Mouse (Mus musculus) kidney, postnatal 0 days (tissue): ENCODE results near the gene S1pr2. TPM values are rescaled to one million over a fixed set of nuclear protein-coding genes. Genes with fewer than 3 reads are reported as not detected.
"Not testable (repeated sequence)": the region's sequence is repeated elsewhere in the genome, so short reads cannot be mapped to it uniquely, and the experiment has no call there.

ENCODE experiments used
- ATAC-seq: fragments of 200-750 bp; cut with Nextera tagmentation; replicated peaks from 2 replicates; pipeline ENCODE4 v1.8.0; 2017; ENCODE audit warnings: low read depth, moderate number of reproducible peaks, moderate TSS enrichment, moderate library complexity; ENCODE audit not compliant: low FRiP score
- DNase-seq: peaks from one replicate; pipeline ENCODE4 v3.0.0-alpha.2; 2016; ENCODE audit warnings: low spot score
- H3K27ac ChIP-seq: fragments of 300-500 bp; sonication (generic); 2 replicates; pipeline ENCODE4 v1.5.1; 2014; ENCODE audit warnings: mild to moderate bottlenecking
- H3K27me3 ChIP-seq: fragments of 300-500 bp; sonication (generic); 2 replicates; pipeline ENCODE4 v1.6.1; 2014; ENCODE audit warnings: low read length, mixed read lengths; ENCODE audit not compliant: insufficient read depth
- H3K36me3 ChIP-seq: fragments of 300-500 bp; sonication (generic); 2 replicates; pipeline ENCODE4 v1.6.1; 2014; ENCODE audit warnings: low read length, mixed read lengths; ENCODE audit not compliant: insufficient read depth
- H3K4me1 ChIP-seq: fragments of 300-500 bp; sonication (generic); replicated peaks from 2 replicates; pipeline ENCODE4 v1.6.1; 2014; ENCODE audit warnings: antibody characterized with exemption, low read length, mixed read lengths; ENCODE audit not compliant: insufficient read depth
- H3K4me2 ChIP-seq: fragments of 300-500 bp; sonication (generic); 2 replicates; pipeline ENCODE4 v1.6.1; 2014; ENCODE audit warnings: mild to moderate bottlenecking, low read length, moderate library complexity, mixed read lengths
- H3K4me3 ChIP-seq: fragments of 300-500 bp; sonication (generic); replicated peaks from 2 replicates; pipeline ENCODE4 v1.5.1; 2014; ENCODE audit warnings: low read depth, low read length
- H3K9ac ChIP-seq: fragments of 300-500 bp; sonication (generic); 2 replicates; pipeline ENCODE4 v1.6.1; 2014; ENCODE audit warnings: low read depth, low read length
- H3K9me3 ChIP-seq: fragments of 300-500 bp; sonication (generic); replicated peaks from 2 replicates; pipeline ENCODE4 v1.6.1; 2016; ENCODE audit warnings: low read length, inconsistent platforms, mixed read lengths
- CTCF ChIP-seq: IDR thresholded peaks from 2 replicates; pipeline ENCODE4 v1.5.1; 2016; ENCODE audit warnings: antibody characterized with exemption, low read depth, mild to moderate bottlenecking, moderate library complexity
- WGBS: fragments of 180-500 bp; shearing (Covaris S2); extraction: QIAGEN DNeasy Blood & Tissue Kit; methylation state at CpG from one replicate; pipeline ENCODE4 v1.1.7; 2014; 5-methylcytosine and 5-hydroxymethylcytosine counted together
- polyA plus RNA-seq: library from polyadenylated mRNA; unstranded; fragments of >200 nt; fragmentation: Nextera tagmentation; extraction: Ambion mirVana; gene quantifications from 2 replicates; pipeline ENCODE4 v1.2.1, GENCODE M21; 2015

The S1pr2 gene
- polyA plus RNA-seq, 1 experiment from 2014 or later = 23.3 TPM

DNA sequence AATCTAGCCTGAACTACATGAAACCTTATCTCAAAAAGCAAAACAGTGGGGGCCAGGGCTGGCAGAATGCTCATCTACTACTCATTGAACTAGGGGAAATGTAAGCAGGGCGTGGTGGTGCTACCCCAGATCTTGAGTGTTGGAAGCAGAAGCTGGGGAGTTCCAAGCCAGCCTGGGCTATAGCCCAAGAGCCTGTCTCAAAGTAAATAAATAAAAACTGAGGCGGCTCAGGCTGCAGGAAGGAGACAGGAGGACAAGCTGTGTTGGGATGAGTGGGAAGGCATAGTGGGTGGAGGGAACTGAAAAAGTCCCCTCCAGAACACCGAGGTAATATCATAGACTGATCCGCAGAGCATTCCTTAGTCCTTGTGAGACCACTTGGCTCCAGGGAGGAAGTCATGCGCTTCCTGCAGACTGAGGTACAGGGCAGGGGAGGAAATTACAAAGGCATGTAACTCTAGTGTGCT is 35.3 kb upstream of the S1pr2 start:
- no peak overlapping the region for H3K9ac ChIP-seq
- no peak for ATAC-seq

DNA sequence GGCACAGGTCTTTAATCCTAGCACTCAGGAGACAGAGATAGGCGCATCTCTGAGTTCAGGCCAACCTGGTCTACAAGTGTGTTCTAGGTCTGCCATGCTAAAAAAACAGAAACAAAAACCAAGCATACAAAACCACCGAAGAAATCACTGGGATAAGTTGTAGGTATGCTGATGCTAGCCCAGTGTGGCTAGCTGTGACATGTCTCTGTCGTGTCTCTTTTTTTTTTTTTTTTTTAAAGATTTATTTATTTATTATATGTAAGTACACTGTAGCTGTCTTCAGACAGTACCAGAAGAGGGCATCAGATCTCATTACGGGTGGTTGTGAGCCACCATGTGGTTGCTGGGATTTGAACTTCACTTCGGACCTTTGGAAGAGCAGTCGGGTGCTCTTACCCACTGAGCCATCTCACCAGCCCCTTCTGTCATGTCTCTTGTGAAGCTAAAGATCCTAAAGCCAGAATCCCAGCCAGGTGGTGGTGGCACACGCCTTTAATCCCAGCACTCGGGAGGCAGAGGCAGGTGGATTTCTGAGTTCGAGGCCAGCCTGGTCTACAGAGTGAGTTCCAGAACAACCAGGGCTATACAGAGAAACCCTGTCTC is 34.5 kb upstream of the S1pr2 start:
- not testable (repeated sequence) for H3K4me3 ChIP-seq, H3K4me1 ChIP-seq, H3K27ac ChIP-seq, H3K4me2 ChIP-seq, H3K9ac ChIP-seq, H3K27me3 ChIP-seq, ATAC-seq, DNase-seq, H3K9me3 ChIP-seq
- peak; percentile 19; the same call in 1 of the 2 replicates for TF ChIP-seq CTCF
- H3K36me3 ChIP-seq = peaks cover 16% of the 10 kb centered on the region; the same call in 1 of the 2 replicates
- WGBS = 67% methylated on average over 9 of the region's 9 CpGs

More for the DNA sequence above, 35.3 kb upstream of the S1pr2 start:
- DNase-seq = no peak
- TF ChIP-seq CTCF = no peak
- H3K4me3 ChIP-seq = no peak overlapping the region
- H3K27me3 ChIP-seq = peaks cover 8% of the 10 kb centered on the region; the same call in 1 of the 2 replicates
- H3K36me3 ChIP-seq = peaks cover 14% of the 10 kb centered on the region; the same call in 1 of the 2 replicates
- 32% methylated on average over 5 of the region's 5 CpGs for WGBS
- no peak overlapping the region for H3K4me2 ChIP-seq
- peak overlapping the region; percentile 65 for H3K27ac ChIP-seq
- peaks cover 13% of the 10 kb centered on the region; the same call in 1 of the 2 replicates for H3K4me1 ChIP-seq
- H3K9me3 ChIP-seq = no peaks in the 10 kb centered on the region

DNA sequence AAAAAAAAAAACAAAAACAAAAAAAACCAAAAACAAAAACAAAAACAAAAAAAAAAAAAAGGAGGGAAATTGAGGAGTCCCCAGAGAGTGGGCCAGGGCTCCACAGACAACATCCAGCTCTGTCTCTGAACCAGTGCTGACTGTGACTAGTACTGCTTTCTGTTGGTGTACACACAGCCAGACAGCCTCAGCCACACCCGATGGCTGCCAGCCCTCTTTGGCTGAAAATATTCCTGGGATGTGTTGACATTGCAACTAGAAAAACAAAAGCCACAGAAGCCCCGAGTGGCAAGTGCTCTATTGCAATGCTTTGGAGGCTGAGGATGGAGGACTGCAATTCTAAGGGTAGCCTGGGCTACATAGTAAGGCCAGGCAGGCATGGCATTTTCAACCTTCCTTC is 33.8 kb upstream of the S1pr2 start:
- Histone ChIP-seq H3K9me3 (no peaks in the 10 kb centered on the region), H3K27ac (no peak overlapping the region), H3K4me2 (no peak overlapping the region), H3K9ac (no peak overlapping the region), H3K27me3 (no peaks in the 10 kb centered on the region), H3K4me3 (no peak overlapping the region), H3K36me3 (peaks cover 20% of the 10 kb centered on the region; the same call in 1 of the 2 replicates), H3K4me1 (0 out of 2 replicates have a peak, but pooled peaks cover 7% of the 10 kb centered on the region)
- ATAC-seq (no peak), DNase-seq (no peak)
- TF ChIP-seq CTCF = no peak
- WGBS = 35% methylated on average over 2 of the region's 2 CpGs

DNA sequence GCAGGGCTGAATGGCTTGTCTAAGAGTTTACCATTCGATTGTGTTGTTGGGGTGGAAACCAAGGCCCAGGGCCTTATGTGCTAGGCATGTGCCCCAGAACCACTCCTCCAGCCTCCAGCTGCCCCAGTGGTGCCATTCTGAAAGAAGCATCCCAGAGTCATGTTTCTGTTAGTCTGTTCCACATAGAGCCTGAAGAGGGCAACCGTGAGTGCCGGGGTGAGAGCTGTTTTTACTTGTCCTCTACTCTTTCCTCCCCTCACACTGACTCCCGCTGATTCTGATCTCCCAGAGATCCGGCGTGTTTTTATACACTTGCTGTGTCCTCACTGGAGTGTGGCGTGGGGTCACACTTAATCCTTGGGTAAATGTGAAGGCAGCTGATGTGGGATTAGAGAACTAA is 31.4 kb upstream of the S1pr2 start:
- ATAC-seq = no peak
- Histone ChIP-seq H3K4me2 (no peak overlapping the region), H3K4me3 (no peak overlapping the region), H3K4me1 (no peaks in the 10 kb centered on the region), H3K36me3 (peaks cover 20% of the 10 kb centered on the region; the same call in 1 of the 2 replicates), H3K9ac (no peak overlapping the region), H3K27ac (no peak overlapping the region), H3K27me3 (no peaks in the 10 kb centered on the region), H3K9me3 (no peaks in the 10 kb centered on the region)
- WGBS = 79% methylated on average over 7 of the region's 7 CpGs
- TF ChIP-seq CTCF = peak; percentile 36; the same call in 1 of the 2 replicates
- DNase-seq = no peak

DNA sequence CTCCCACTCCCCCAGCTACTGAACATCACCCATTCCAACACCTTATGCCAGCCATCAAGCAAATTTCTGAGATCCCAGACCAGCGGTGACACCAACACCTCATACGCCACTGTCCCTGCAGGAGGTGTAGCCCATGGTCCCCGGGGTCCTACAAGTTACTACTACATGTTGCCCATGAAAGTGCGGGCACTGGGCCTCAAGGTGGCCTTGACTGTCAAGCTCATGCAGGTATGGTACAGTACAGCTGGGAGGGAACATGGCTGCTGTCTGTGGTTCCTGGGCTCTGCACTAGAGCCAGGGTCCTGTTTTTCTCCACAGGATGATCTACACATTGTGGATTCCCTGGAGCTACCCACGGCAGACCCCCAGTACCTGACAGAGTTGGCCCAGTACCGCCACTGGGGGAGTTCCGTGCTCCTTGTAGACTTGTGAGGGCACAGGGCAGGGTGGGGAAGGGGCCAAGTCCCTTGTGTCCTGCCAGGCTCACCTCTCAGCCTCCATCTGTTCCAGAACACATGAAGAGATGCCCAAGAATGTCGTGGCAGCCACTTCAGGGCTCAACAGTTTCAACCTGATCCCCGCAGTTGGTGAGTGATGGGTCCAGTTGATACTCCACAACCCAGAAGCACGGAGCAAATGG is 30.9 kb upstream of the S1pr2 start:
- TF ChIP-seq CTCF = no peak
- H3K27ac ChIP-seq = no peak overlapping the region
- H3K4me2 ChIP-seq = no peak overlapping the region
- DNase-seq (no peak), ATAC-seq (no peak)
- H3K4me1 ChIP-seq = no peaks in the 10 kb centered on the region
- no peaks in the 10 kb centered on the region for H3K27me3 ChIP-seq
- H3K9ac ChIP-seq = no peak overlapping the region
- no peak overlapping the region for H3K4me3 ChIP-seq
- peaks cover 20% of the 10 kb centered on the region; the same call in 1 of the 2 replicates for H3K36me3 ChIP-seq
- WGBS = 95% methylated on average over 10 of the region's 10 CpGs
- no peaks in the 10 kb centered on the region for H3K9me3 ChIP-seq

DNA sequence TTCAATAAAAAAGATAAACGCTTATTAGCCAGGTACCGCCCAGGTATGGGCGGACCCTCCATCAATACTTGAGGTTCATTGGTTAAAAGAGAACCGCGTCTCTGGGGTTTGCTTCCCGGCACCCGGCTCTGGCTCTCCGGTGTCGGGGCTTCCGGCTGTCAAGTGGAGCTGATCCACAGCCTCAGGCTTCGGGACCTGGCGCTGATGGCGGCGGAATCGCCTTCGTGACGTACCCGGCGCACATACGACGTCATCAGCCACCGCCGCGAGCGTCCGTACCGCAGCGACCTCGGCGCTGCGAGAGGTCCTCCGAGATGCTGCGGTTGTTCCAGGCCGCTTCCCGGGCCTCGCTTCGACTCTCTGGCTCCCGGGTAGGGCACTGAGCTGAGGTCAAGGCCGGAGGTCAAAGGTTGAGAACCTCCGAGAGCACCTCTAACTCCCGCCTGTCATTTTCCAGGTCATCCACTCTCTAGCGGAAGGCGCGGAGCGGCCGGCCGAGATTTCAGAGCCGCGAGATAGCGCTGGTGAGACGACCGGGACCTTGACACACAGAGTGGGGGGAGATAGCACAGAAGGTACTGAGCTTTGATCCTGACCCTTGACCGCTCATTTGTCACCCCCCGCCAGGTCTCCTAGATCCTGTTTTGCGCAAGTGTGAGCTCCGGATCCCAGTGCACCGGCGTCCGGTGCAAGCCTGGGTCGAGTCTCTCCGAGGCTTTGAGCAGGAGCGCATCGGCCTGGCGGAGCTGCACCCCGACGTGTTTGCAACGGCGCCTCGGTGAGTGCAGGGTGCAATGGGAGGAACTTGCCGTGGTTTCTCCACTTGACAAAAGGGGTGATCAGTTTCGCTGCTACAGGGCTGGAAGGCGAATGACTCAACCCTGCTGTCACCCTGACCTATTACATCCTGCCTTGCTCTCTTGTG is 26.3 kb upstream of the S1pr2 start, which contains the start of gene Mrpl4:
Gene Mrpl4 (plus strand): TSS at position 112 of the 925 bp plus-strand sequence.
- ATAC-seq (peak; percentile 83), DNase-seq (peak; percentile 86)
- Histone ChIP-seq H3K4me1 (no peaks in the 10 kb centered on the region; the same call in 1 of the 2 replicates), H3K27me3 (no peaks in the 10 kb centered on the region), H3K4me2 (peak within 1 kb of the TSS; percentile 87), H3K4me3 (peak within 1 kb of the TSS; percentile 80), H3K27ac (peak within 1 kb of the TSS; percentile 86), H3K9me3 (no peaks in the 10 kb centered on the region), H3K9ac (peak within 1 kb of the TSS; percentile 79), H3K36me3 (peaks cover 15% of the 10 kb centered on the region; the same call in 1 of the 2 replicates)
- WGBS = under 1% methylated on average over 72 of the region's 72 CpGs
- no peak for TF ChIP-seq CTCF
